Mouse (Mus musculus) megakaryocyte, embryonic 14.5 days (primary cell): ENCODE measurements around the gene Dip2b.

Source experiments
- FLI1 ChIP-seq: IDR thresholded peaks from 2 replicates; pipeline ENCODE4 v1.6.1; 2012; ENCODE audit warnings: low read length, inconsistent platforms, mixed read lengths
- GATA1 ChIP-seq: IDR thresholded peaks from 3 replicates; pipeline ENCODE4 v1.6.1; 2012; ENCODE audit warnings: mixed read lengths, low read length, inconsistent platforms, borderline replicate concordance

- no peak for TF ChIP-seq GATA1
- no peak for TF ChIP-seq FLI1
These were observed 218.8 kb downstream of the Dip2b start for GRCm38 (mm10) chr15:100257305-100257704.
